Mouse (Mus musculus) cerebellum, postnatal 4 days (tissue): ENCODE data around the gene Ebf3.

Experiments
- DNase-seq, 2 experiments: peaks; one replicate each; pipeline ENCODE4 v3.0.0; 2022; ENCODE audit warnings: low spot score in 2 of 2, mixed read lengths in 1 of 2

The Ebf3 gene

DNA sequence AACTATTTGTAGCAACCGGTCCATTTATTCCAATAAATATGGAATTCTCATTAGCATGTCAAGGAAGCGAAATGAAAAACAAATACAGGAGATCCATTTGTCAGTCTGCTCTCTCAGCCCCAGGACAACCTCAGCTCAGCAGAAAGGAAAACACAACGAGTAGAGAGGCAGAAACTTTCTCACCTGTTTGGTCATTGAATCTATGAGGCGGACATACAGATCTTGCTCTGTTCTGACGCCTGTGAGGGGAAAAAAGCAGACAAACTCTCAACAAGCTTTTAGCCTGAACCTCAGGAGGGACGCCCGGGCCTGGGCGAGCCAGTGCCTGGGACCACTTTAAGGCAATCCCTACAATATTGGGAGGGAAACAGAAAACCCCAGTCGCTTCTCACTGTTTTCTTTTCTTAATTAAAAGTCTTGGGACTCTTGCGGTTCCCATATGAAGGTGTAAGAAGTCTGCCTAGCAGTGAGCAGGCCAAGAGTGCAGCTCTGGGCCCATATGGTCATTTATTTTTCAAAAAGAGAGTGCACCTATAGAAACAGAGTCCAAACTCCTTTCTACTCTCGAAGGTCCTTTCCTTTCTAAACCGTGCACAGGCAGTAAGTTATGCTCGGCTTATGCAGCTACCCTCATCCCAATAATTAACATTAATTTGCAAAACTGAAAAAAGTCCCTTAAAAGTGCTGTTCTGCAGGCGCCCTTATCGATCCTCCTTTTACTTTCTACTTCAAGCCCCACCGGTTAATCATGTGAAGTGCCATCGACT lies 1.9 kb downstream of the Ebf3 start:
- DNase-seq: no peak

GRCm38 (mm10) chr7:137311341-137312110 lies 2.7 kb downstream of the Ebf3 start:
- DNase-seq: no peak

DNA sequence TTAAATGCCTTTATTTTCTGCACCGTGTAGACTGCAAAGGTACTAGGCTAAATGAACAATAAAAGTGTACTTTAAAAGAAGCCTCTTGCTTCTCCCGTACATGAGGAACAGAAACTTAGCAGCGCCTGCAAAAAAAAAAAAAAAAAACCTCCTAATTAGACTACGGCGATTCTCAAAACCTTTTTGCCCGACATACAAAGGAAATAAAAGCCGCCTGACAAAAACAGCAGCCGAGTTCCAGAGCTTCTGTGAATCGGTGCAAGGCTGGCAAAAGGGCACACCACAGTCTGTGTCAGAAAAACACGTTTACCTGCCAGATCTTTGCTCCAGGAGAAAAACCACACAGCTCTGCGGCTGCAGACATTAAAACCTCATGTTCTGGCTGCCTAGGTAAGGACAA lies 3.4 kb downstream of the Ebf3 start:
- DNase-seq: no peak

- DNase-seq: no peak
These were observed 4.0 kb downstream of the Ebf3 start for GRCm38 (mm10) chr7:137310091-137310761.

DNA sequence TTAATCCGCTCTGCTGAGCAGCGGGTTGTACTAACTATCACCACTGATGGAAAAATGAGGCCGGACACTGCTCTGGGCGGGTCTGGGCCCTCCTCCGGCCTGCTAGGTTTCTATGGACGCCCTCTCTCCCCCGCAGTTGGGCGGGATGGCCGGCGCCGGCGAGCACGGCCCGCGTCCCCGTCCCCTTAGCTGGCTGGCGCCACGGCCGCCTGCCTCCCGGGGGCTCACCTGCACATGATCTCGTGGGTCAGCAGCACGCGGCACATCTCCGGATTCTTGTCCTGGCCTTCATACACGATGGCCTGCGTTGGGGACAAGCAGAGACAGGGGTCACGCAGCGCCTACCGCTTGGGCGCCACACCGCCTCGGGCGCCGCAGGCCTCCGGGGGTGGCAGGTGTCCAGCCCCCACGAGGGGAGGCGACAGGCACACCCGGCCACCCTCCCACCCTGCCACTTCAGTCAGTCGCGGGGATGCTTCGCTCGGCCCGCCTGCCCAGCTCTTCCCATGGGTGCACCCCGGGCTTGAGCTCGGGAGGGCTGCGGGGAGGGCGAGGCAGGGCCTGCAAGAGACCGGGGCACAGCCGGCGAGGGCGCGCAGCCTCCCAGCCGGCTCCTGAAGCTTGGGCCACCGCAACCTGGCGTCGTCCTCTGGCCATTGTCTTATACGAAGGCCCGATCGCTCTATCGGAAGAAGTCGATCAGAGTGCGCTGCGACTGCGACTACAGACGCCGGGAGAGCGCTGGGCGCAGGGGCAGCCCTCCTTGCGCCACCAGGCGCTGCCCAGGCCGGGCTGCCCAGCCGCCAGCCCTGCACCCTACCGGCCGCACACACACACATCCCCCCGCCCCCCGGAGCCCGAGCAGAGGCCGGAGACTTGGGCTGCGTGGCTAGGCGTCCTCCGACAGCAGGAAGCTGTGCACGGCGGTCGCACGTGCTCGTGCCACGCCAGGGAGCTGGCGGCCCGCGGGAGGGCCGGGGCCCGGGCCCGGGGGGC lies 4.9 kb downstream of the Ebf3 start:
- DNase-seq: no peak

DNA sequence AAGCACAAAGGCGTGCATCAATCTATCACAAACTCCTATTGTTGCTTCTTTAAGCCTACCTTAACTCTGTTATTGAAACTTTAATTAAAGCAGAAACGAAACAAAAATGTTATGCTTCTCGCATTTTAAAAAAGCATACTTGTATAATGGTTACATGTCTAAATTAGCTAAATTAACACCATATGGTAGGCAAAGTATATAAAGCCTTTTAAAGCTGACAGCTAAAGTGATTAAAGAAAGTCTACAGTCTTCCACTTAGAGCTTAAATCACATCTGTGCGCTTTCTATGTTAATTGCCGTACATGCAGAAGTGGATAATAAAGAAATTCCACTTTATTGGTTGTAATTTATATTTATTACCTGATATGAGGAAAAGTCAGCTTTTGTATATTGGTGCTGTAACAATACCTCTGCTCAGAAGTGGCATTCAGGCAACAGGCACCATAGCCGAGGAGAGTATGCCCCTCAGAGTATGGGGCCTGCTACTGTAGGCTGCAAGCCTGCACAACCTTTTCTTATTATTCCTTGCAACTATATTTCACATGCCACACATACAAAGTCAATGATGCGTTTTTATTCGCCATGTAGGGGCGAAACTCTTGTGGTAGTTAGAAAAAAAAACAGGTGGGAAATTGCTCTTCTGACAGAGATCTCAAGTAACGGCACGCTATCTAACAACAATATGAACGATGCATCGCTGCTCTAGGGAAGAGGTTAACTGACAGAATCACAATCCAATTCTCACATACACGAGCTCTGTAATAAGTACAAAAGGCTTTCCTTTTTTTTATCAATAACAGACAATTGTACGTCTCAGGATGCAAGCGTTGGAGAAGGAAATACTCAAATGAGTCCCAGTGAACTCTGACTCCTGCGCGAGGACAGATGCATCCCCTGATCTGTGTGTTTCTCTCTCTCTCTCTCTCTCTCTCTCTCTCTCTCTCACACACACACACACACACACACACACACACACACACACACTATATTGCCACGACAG lies 5.9 kb downstream of the Ebf3 start:
- DNase-seq: no peak

GRCm38 (mm10) chr7:137307131-137307530 lies 7.1 kb downstream of the Ebf3 start:
- no peak for DNase-seq

DNA sequence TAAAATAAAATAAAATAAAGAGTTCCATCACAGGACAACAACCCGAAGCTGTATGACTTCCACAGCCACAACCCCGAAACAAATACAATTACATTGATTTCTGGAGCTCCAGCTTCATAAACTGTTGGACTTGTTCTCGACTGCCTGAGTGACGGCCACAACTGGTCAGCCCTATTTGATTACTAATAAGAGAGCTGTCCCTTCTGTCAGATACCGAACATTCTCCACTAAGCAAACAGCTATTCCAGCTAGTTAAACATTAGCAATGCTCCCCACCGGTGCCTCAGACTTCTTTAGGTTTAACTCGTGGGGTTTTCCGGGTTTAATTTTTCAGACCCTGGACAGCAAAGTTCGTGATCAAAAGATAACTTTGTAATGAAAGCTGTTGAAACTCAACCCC lies 8.1 kb downstream of the Ebf3 start:
- DNase-seq: no peak

GRCm38 (mm10) chr7:137303776-137304171 lies 10.5 kb downstream of the Ebf3 start:
- no peak for DNase-seq

DNA sequence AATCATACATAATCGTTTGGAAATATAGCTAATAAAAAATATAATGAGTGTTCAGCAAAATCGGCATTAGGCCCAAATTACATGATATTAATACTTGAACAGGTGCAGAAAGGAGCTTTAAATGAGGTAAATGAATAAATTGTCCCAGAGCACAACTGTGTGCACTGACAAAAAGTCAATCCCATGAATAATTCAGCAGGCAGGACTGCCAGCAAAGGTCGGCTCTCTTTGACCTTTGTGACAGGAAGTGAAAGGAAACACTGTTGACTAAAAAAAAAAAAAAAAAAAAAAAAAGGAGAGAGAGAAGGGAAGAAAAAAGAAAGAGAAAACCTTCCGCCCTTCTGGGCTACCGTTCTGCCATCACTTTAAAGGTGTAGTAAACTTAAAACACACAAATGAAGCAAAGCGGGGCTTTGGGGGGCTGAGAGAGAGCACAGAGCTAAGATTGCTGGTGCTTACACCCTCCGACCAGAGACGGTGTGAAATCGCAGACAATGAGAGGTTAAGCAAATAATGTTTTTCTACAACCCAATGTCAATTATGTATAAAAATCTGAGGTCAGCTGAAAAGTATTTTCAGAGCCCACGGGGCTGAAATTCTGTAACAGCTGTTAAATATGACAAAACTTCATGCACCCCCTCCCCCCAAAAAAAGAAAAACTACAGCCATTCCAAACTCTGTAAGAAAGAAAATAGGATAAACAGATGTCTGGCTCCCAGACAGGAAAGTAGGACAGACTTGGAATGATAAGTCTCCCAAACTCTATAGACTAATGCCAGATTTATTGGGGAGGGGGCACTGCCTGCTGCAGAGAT lies 11.1 kb downstream of the Ebf3 start:
- DNase-seq: no peak

DNA sequence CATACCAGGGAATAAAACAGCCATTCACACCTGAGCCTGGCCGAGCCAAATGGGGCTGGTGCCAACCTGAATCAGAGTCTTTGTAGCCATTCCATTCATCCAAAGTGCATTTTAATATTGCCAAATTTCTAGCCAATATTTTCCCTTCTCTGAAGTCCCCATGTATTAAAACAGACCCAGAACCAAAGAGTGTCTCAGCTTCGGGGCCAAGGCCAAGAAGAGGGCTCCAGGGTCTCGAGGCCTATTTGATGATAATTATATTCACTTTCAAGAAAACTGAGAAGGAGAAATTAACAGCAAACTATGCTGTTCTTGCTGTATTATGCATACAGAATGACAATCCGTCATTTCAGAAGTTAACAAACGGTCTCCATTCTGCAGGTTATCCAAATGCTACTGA lies 12.1 kb downstream of the Ebf3 start:
- no peak for DNase-seq

DNA sequence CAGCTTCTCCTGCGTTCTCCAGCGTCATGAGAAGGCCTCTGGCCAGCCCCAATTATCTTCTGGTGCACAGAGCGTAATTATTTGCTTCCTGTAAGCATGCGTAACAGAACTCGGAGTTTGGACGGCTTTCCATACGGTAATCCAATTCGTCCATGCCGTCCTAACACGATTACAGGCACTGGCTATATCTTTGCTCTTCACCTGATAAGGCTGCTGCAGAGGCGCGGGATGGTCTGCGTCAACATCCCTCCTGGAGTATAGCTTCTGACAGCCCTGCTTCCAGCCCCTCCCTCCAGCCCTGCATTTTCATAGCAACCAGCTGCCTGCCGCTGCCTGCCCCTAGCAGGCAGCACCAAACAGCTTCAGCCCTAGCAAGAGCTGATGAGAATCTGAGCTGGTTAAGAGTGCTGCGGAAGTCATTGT lies 12.9 kb downstream of the Ebf3 start:
- no peak for DNase-seq

DNA sequence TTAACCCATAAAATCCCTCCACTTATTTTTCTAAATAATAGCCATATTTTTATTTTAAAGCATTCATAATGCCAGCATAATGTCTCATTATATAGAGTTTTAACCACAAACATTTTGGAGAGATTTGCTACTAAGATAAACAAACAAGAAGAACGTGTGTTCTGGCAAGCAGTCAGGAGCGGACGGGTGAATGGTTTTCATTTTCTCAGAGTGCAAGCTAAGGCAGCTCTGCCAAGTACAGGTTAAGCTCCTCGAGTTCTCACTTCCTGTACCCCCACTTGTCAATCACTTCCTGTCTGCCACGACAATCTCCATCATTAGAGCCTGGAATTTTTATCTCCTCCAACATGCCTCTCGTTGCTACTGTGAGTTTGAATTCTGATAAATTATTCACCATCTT lies 13.4 kb downstream of the Ebf3 start:
- no peak for DNase-seq

DNA sequence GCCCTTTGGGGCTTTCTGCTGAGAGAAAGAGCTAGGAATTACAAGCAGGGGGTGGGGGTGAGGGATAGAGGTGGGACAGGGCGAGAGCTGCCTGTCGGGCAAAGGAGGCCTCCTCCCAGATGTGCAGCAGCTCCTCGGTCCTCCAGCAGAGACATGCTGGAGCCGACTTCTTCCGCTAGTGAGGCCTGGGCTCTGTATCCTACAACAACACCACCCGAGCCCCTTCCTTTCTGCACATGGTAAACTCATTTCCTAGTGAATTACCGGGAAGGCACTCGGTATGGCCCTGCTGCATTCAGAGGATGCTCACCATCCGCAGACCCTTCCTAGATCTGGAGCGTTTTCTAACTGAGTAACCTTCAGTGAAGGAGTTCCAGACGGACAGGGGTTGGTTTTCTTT lies 14.1 kb downstream of the Ebf3 start:
- DNase-seq: no peak

DNA sequence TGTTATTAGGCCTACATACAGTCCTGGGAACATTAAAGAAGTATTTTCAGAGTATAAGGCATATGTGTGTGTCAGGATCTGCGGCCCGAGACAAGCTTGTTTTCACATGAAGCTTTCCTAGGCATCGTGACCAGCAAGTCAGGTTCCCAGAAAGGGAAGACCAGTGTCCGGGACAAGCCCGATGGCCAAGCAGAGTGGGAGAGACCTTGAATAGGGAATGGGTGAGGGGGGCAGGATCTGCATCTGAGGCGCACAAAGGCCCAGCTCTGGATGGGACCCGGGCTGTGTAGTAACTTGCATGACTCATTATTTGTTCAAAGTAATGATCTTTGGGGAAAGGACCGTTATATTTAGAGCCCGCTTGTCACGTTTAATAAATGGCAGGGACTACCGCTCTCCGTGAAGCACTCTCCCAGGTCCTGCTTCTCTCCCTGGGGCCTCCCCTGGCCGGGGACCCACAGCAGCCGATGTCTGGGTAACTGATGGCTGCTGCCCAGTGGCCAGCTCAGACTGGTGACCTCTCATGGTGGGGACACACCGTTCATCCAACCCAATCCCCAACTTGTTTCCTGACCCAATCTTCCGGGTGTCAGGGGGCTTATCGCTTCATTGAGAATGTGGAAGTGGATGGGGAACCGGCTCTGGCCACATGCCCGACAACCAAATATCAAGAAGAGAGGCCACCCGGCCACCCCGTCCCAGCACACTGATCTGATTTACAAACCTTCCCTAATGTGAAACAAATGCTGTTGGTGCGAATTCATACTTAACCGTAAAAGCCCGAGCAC lies 16.5 kb downstream of the Ebf3 start:
- no peak for DNase-seq

- DNase-seq: no peak
These were observed 17.1 kb downstream of the Ebf3 start for GRCm38 (mm10) chr7:137297131-137297530.

GRCm38 (mm10) chr7:137295612-137296011 lies 18.6 kb downstream of the Ebf3 start:
- no peak for DNase-seq

GRCm38 (mm10) chr7:137294446-137294845 lies 19.8 kb downstream of the Ebf3 start:
- no peak for DNase-seq
